Mouse (Mus musculus): ENCODE data around the gene Togaram1. TPM values are rescaled to one million over a fixed set of nuclear protein-coding genes. Genes with fewer than 3 reads are reported as not detected.

Togaram1 gene
- polyA plus RNA-seq, 1 experiment: 8.2 TPM

DNA sequence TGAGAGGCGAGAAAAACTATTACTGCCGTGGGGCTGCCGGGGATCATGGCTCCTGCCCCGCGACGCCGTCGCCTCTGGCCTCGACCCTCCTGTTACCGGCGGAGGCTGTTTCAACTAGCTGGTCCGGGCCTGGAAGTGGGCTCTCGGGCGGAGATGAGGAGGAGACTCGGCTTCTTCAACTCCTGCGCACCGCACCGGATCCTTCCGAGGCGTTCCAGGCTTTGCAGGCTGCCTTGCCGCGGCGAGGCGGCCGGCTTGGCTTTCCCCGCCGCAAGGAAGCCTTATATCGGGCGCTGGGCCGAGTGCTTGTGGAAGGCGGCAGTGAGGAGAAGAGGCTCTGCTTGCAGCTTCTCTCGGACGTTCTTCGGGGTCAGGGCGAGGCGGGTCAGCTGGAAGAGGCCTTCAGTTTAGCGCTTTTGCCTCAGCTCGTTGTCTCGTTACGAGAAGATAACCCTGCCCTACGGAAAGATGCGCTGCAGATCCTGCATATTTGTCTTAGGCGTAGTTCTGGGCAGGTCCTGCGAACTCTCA, 562 bp downstream of the Togaram1 start:
- Histone ChIP-seq H3K4me1 (replicated peaks; ENCODE audit: control insufficient read depth, insufficient read depth, low read length) (peaks cover 10% of the 10 kb centered on the region), H3K27ac (ENCODE audit: control insufficient read depth, insufficient read depth, low read length) (peak overlapping the region; percentile 28), H3K36me3 (ENCODE audit: control insufficient read depth, insufficient read depth, low read length) (no peaks in the 10 kb centered on the region), H3K4me3 (ENCODE audit: control insufficient read depth, insufficient read depth, low read length) (peak overlapping the region; percentile 89), H3K27me3 (ENCODE audit: control insufficient read depth, insufficient read depth, low read length) (no peaks in the 10 kb centered on the region)
- TF ChIP-seq POLR2A (IDR thresholded peaks at IDR 0.05; ENCODE audit: control insufficient read depth, extremely low read depth, insufficient read depth, low read length, poor library complexity) (no peak), CTCF (IDR thresholded peaks at IDR 0.05; ENCODE audit: borderline replicate concordance, control insufficient read depth, extremely low read depth, insufficient read depth, low read length, poor library complexity) (no peak)
- DNase-seq: peak; percentile 59
- under 1% methylated on average over 44 of the region's 44 CpGs for WGBS

DNA sequence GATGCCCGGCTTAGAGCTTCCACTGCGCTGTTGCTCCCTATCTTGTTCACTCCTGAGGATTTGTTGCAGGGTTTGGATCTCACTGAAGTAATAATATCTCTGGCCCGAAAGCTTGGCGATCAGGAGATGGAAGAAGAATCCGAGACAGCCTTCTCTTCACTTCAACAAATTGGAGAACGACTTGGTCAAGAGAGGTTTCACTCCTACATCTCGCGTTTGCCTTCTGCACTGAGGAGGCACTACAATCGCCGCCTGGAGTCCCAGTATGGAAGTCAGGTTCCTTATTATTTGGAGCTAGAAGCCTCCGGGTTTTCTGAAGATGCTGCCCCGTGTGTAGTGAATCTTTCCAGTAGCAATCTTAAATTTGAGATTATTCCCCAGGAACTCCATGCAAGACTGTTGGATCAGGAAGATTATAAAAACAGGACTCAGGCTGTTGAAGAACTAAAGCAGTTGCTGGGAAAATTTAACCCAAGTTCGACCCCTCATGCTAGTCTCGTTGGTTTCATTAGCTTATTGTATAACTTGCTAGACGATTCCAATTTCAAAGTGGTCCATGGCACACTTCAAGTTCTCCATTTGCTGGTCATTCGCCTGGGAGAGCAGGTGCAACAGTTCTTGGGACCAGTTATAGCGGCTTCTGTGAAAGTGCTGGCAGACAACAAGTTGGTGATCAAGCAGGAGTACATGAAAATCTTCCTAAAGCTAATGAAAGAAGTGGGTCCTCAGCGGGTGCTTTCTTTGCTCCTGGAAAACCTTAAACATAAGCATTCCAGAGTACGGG, 1.2 kb downstream of the Togaram1 start:
- TF ChIP-seq CTCF (IDR thresholded peaks at IDR 0.05; ENCODE audit: borderline replicate concordance, control insufficient read depth, extremely low read depth, insufficient read depth, low read length, poor library complexity) (no peak), POLR2A (IDR thresholded peaks at IDR 0.05; ENCODE audit: control insufficient read depth, extremely low read depth, insufficient read depth, low read length, poor library complexity) (no peak)
- 1% methylated on average over 19 of the region's 19 CpGs for WGBS
- no peak for DNase-seq
- H3K36me3 ChIP-seq (ENCODE audit: control insufficient read depth, insufficient read depth, low read length): no peaks in the 10 kb centered on the region
- peak overlapping the region; percentile 28 for H3K27ac ChIP-seq (ENCODE audit: control insufficient read depth, insufficient read depth, low read length)
- H3K4me3 ChIP-seq (ENCODE audit: control insufficient read depth, insufficient read depth, low read length): peak overlapping the region; percentile 89
- no peaks in the 10 kb centered on the region for H3K27me3 ChIP-seq (ENCODE audit: control insufficient read depth, insufficient read depth, low read length)
- H3K4me1 ChIP-seq (replicated peaks; ENCODE audit: control insufficient read depth, insufficient read depth, low read length): peaks cover 10% of the 10 kb centered on the region

DNA sequence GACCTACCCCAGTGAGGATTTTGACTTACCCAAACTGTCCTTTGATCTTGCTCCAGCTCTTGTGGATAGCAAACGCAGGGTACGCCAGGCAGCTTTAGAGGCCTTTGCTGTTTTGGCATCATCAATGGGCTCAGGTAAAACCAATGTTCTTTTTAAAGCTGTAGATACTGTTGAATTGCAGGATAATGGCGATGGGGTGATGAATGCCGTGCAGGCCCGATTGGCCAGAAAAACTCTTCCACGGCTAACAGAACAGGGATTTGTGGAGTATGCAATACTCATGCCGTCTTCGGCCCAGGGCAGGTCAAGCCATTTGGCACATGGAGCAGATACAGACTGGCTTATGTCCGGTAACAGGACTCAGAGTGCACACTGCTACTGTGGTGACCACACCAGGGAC, 1.9 kb downstream of the Togaram1 start:
- TF ChIP-seq CTCF (IDR thresholded peaks at IDR 0.05; ENCODE audit: borderline replicate concordance, control insufficient read depth, extremely low read depth, insufficient read depth, low read length, poor library complexity): no peak
- TF ChIP-seq POLR2A (IDR thresholded peaks at IDR 0.05; ENCODE audit: control insufficient read depth, extremely low read depth, insufficient read depth, low read length, poor library complexity): no peak
- H3K4me1 ChIP-seq (replicated peaks; ENCODE audit: control insufficient read depth, insufficient read depth, low read length): peaks cover 10% of the 10 kb centered on the region
- no peaks in the 10 kb centered on the region for H3K36me3 ChIP-seq (ENCODE audit: control insufficient read depth, insufficient read depth, low read length)
- DNase-seq: peak; percentile 9
- H3K27ac ChIP-seq (ENCODE audit: control insufficient read depth, insufficient read depth, low read length): no peak overlapping the region
- H3K27me3 ChIP-seq (ENCODE audit: control insufficient read depth, insufficient read depth, low read length): no peaks in the 10 kb centered on the region
- H3K4me3 ChIP-seq (ENCODE audit: control insufficient read depth, insufficient read depth, low read length): peak overlapping the region; percentile 45
- WGBS: 4% methylated on average over 9 of the region's 9 CpGs

DNA sequence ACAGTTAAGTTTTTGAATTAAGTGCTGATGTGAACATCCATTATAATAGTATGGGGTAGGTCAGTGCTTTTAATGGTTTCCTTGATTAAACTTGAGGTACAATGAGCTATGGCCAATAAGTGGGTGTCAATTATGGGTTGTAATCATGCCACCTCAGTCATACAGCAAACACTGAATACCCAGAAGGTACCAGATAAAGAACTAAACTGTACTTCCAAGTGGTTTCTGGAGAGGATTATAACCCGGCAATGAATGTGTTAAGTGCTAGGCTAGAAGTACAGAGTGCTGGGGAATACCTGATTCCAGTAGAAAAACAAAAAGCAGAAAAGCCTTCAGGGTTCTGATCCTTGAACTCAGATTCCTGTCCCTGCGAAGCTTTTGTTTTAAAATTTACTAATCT, 2.5 kb downstream of the Togaram1 start:
- H3K27me3 ChIP-seq (ENCODE audit: control insufficient read depth, insufficient read depth, low read length): no peaks in the 10 kb centered on the region
- H3K4me1 ChIP-seq (replicated peaks; ENCODE audit: control insufficient read depth, insufficient read depth, low read length): peaks cover 10% of the 10 kb centered on the region
- WGBS: 8% methylated on average over 2 of the region's 2 CpGs
- no peaks in the 10 kb centered on the region for H3K36me3 ChIP-seq (ENCODE audit: control insufficient read depth, insufficient read depth, low read length)
- TF ChIP-seq CTCF (IDR thresholded peaks at IDR 0.05; ENCODE audit: borderline replicate concordance, control insufficient read depth, extremely low read depth, insufficient read depth, low read length, poor library complexity) (no peak), POLR2A (IDR thresholded peaks at IDR 0.05; ENCODE audit: control insufficient read depth, extremely low read depth, insufficient read depth, low read length, poor library complexity) (no peak)
- DNase-seq: no peak
- H3K4me3 ChIP-seq (ENCODE audit: control insufficient read depth, insufficient read depth, low read length): no peak overlapping the region
- no peak overlapping the region for H3K27ac ChIP-seq (ENCODE audit: control insufficient read depth, insufficient read depth, low read length)

DNA sequence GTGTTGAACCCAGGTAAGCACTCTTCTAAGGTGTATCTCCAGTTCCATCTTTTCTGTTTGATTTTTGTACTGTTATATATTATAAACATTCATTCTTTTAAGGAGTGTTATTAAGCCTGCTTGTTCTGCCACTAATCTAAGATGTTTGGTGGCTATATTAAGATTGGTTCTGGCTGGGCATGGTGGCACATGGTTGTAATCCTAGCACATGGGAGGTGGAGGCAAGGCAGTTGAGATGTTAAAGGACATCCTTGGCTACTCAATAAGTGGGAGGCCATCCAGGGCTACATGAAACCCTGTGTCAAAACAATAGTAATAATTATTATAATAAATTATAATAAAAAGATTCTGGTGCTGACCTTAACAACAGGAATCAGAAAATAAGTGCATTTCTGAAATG, 5.8 kb downstream of the Togaram1 start:
- Histone ChIP-seq H3K27me3 (ENCODE audit: control insufficient read depth, insufficient read depth, low read length) (no peaks in the 10 kb centered on the region), H3K27ac (ENCODE audit: control insufficient read depth, insufficient read depth, low read length) (no peak overlapping the region), H3K4me3 (ENCODE audit: control insufficient read depth, insufficient read depth, low read length) (no peak overlapping the region), H3K36me3 (ENCODE audit: control insufficient read depth, insufficient read depth, low read length) (no peaks in the 10 kb centered on the region), H3K4me1 (replicated peaks; ENCODE audit: control insufficient read depth, insufficient read depth, low read length) (peaks cover 12% of the 10 kb centered on the region)
- no peak for DNase-seq
- TF ChIP-seq CTCF (IDR thresholded peaks at IDR 0.05; ENCODE audit: borderline replicate concordance, control insufficient read depth, extremely low read depth, insufficient read depth, low read length, poor library complexity) (no peak), POLR2A (IDR thresholded peaks at IDR 0.05; ENCODE audit: control insufficient read depth, extremely low read depth, insufficient read depth, low read length, poor library complexity) (no peak)

DNA sequence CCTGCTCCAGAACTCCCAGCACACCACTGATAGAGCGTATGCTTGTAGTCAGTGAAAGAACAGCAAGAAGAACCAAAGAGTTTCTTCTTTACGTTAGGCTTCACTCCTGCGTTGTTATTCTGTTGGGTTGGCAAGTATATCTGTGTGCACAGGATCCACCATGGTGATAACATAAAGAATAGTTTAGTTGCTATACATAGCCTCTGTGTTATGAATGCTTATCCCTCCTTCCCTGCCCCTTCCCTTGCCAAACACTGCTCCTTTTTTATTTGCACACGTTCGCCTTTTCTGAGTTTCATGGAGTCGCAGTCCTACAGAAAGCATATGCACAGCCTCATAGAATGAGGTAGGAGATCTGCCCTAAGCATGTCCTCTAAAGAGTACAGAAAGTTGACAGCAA, 6.5 kb downstream of the Togaram1 start:
- H3K4me1 ChIP-seq (replicated peaks; ENCODE audit: control insufficient read depth, insufficient read depth, low read length): peaks cover 7% of the 10 kb centered on the region
- 94% methylated on average over 6 of the region's 6 CpGs for WGBS
- H3K27ac ChIP-seq (ENCODE audit: control insufficient read depth, insufficient read depth, low read length): no peak overlapping the region
- DNase-seq: no peak
- no peak overlapping the region for H3K4me3 ChIP-seq (ENCODE audit: control insufficient read depth, insufficient read depth, low read length)
- no peaks in the 10 kb centered on the region for H3K27me3 ChIP-seq (ENCODE audit: control insufficient read depth, insufficient read depth, low read length)
- peaks cover 2% of the 10 kb centered on the region for H3K36me3 ChIP-seq (ENCODE audit: control insufficient read depth, insufficient read depth, low read length)
- TF ChIP-seq CTCF (IDR thresholded peaks at IDR 0.05; ENCODE audit: borderline replicate concordance, control insufficient read depth, extremely low read depth, insufficient read depth, low read length, poor library complexity) (no peak), POLR2A (IDR thresholded peaks at IDR 0.05; ENCODE audit: control insufficient read depth, extremely low read depth, insufficient read depth, low read length, poor library complexity) (no peak)

Measured in thymus, adult 2 months (tissue).